Mouse (Mus musculus) neural tube, embryonic 14.5 days (tissue): ENCODE data around the gene Tgfbi. TPM values are rescaled to one million over a fixed set of nuclear protein-coding genes. Genes with fewer than 3 reads are reported as not detected.

ENCODE experiments used
- ATAC-seq: fragments of 200-750 bp; cut with Nextera tagmentation; 2 replicates; pipeline ENCODE4 v1.8.0; 2017; ENCODE audit warnings: low read depth, mild to moderate bottlenecking, moderate TSS enrichment, moderate library complexity
- H3K27ac ChIP-seq: fragments of 300-500 bp; sonication (generic); 2 replicates; pipeline ENCODE4 v1.5.1; 2014; ENCODE audit warnings: low read depth, mild to moderate bottlenecking, control low read depth, low read length, moderate library complexity, mixed read lengths
- H3K27me3 ChIP-seq: fragments of 300-500 bp; sonication (generic); 2 replicates; pipeline ENCODE4 v1.6.1; 2014; ENCODE audit warnings: low read length; ENCODE audit not compliant: control insufficient read depth, insufficient read depth
- H3K36me3 ChIP-seq: fragments of 300-500 bp; sonication (generic); 2 replicates; pipeline ENCODE4 v1.6.1; 2014; ENCODE audit warnings: low read length, mixed read lengths; ENCODE audit not compliant: control insufficient read depth, insufficient read depth
- H3K4me1 ChIP-seq: fragments of 300-500 bp; sonication (generic); 2 replicates; pipeline ENCODE4 v1.6.1; 2014; ENCODE audit warnings: low read length; ENCODE audit not compliant: control insufficient read depth, insufficient read depth
- H3K4me2 ChIP-seq: fragments of 300-500 bp; sonication (generic); 2 replicates; pipeline ENCODE4 v1.6.1; 2014; ENCODE audit warnings: mild to moderate bottlenecking, low read depth, low read length, control low read depth
- H3K4me3 ChIP-seq: fragments of 300-500 bp; sonication (generic); 2 replicates; pipeline ENCODE4 v1.5.1; 2014; ENCODE audit warnings: low read depth, low read length, control low read depth, mixed read lengths
- H3K9ac ChIP-seq: fragments of 300-500 bp; sonication (generic); replicated peaks from 2 replicates; pipeline ENCODE4 v1.6.1; 2014; ENCODE audit warnings: low read depth, mild to moderate bottlenecking, control low read depth, low read length, mixed read lengths
- H3K9me3 ChIP-seq: fragments of 300-500 bp; sonication (generic); 2 replicates; pipeline ENCODE4 v1.6.1; 2016; ENCODE audit warnings: low read length; ENCODE audit not compliant: control insufficient read depth
- WGBS: fragments of 180-500 bp; shearing (Covaris S2); extraction: QIAGEN DNeasy Blood & Tissue Kit; methylation state at CpG from one replicate; pipeline ENCODE4 v1.1.7; 2014; 5-methylcytosine and 5-hydroxymethylcytosine counted together
- polyA plus RNA-seq: library from polyadenylated mRNA; unstranded; fragments of >200 nt; fragmentation: Nextera tagmentation; extraction: Ambion mirVana; gene quantifications from 2 replicates; pipeline ENCODE4 v1.2.1, GENCODE M21; 2014

Tgfbi gene
- polyA plus RNA-seq, 1 experiment from 2014 or later: 0.87 TPM

GRCm38 (mm10) chr13:56606724-56607123, 2.6 kb upstream of the Tgfbi start:
- 70% methylated on average over 11 of the region's 11 CpGs for WGBS
- H3K9ac ChIP-seq: no peak overlapping the region

GRCm38 (mm10) chr13:56607225-56607624, 2.1 kb upstream of the Tgfbi start:
- Histone ChIP-seq H3K36me3 (no peaks in the 10 kb centered on the region), H3K4me2 (no peak overlapping the region), H3K4me3 (no peak overlapping the region), H3K27me3 (0 out of 2 replicates have a peak, but pooled peaks cover 2% of the 10 kb centered on the region), H3K9me3 (no peaks in the 10 kb centered on the region), H3K9ac (no peak overlapping the region), H3K27ac (no peak overlapping the region), H3K4me1 (peaks cover 6% of the 10 kb centered on the region; the same call in 1 of the 2 replicates)
- 49% methylated on average over 7 of the region's 7 CpGs for WGBS
- no peak for ATAC-seq

More at GRCm38 (mm10) chr13:56606724-56607123, 2.6 kb upstream of the Tgfbi start:
- Histone ChIP-seq H3K4me2 (no peak overlapping the region), H3K27me3 (0 out of 2 replicates have a peak, but pooled peaks cover 2% of the 10 kb centered on the region), H3K9me3 (no peaks in the 10 kb centered on the region), H3K36me3 (no peaks in the 10 kb centered on the region), H3K4me3 (no peak overlapping the region), H3K27ac (no peak overlapping the region), H3K4me1 (peaks cover 6% of the 10 kb centered on the region; the same call in 1 of the 2 replicates)
- no peak for ATAC-seq

DNA sequence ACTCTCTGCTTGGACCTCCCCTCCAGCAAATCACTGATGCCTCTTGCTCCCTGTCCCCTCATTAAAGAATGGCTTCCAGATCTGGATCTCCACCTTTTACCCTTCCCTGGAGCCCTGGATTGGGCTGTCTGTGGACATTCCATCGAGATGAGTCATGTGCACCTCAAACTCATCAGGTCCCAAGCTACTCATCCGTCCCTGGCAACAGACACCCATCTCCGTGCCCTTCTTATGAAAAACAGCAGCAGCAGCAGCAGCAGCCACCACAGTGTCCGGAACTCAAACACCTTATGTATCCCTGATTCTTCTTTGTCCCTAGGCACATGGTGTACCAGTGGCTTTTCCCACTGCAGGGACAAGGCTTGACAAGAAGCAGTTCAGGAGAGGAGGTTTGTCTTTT, 1.5 kb upstream of the Tgfbi start:
- WGBS: 84% methylated on average over 4 of the region's 4 CpGs
- Histone ChIP-seq H3K4me1 (peaks cover 6% of the 10 kb centered on the region; the same call in 1 of the 2 replicates), H3K4me3 (no peak overlapping the region), H3K4me2 (no peak overlapping the region), H3K9ac (no peak overlapping the region), H3K9me3 (no peaks in the 10 kb centered on the region), H3K27ac (no peak overlapping the region), H3K27me3 (0 out of 2 replicates have a peak, but pooled peaks cover 2% of the 10 kb centered on the region), H3K36me3 (no peaks in the 10 kb centered on the region)
- ATAC-seq: no peak

DNA sequence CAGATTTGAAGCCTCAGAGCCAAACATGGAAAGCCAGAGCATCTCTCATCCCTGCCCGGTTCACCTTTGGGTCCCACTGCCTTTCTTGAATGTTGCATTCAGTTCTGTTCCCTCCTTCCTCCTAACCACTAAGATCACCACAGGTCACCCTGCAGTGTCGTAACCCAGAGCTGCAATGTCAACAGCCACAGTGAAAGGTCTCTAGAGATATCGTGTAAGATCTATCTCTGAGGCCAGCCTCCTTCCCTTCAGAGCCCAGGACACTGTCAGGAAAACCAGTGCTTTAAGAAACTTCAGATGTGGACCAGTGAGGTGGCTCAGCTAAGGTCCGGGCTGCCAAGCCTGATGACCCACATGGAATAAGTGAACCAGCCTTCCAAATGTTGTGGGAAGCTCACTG, 1.8 kb downstream of the Tgfbi start:
- no peak overlapping the region for H3K4me3 ChIP-seq
- WGBS: 77% methylated on average over 4 of the region's 4 CpGs

GRCm38 (mm10) chr13:56611741-56612140, 2.4 kb downstream of the Tgfbi start:
- H3K27ac ChIP-seq: no peak overlapping the region
- 67% methylated on average over 3 of the region's 3 CpGs for WGBS
- ATAC-seq: no peak
- H3K4me1 ChIP-seq: peaks cover 6% of the 10 kb centered on the region; the same call in 1 of the 2 replicates
- H3K9me3 ChIP-seq: no peaks in the 10 kb centered on the region
- H3K36me3 ChIP-seq: no peaks in the 10 kb centered on the region
- 0 out of 2 replicates have a peak, but pooled peaks cover 2% of the 10 kb centered on the region for H3K27me3 ChIP-seq
- no peak overlapping the region for H3K4me2 ChIP-seq
- H3K9ac ChIP-seq: no peak overlapping the region
- no peak overlapping the region for H3K4me3 ChIP-seq

More for the DNA sequence above, 1.8 kb downstream of the Tgfbi start:
- no peak overlapping the region for H3K4me2 ChIP-seq
- no peak for ATAC-seq
- no peaks in the 10 kb centered on the region for H3K9me3 ChIP-seq
- no peaks in the 10 kb centered on the region for H3K36me3 ChIP-seq
- H3K4me1 ChIP-seq: peaks cover 6% of the 10 kb centered on the region; the same call in 1 of the 2 replicates
- H3K27me3 ChIP-seq: 0 out of 2 replicates have a peak, but pooled peaks cover 2% of the 10 kb centered on the region
- H3K27ac ChIP-seq: no peak overlapping the region
- H3K9ac ChIP-seq: no peak overlapping the region

DNA sequence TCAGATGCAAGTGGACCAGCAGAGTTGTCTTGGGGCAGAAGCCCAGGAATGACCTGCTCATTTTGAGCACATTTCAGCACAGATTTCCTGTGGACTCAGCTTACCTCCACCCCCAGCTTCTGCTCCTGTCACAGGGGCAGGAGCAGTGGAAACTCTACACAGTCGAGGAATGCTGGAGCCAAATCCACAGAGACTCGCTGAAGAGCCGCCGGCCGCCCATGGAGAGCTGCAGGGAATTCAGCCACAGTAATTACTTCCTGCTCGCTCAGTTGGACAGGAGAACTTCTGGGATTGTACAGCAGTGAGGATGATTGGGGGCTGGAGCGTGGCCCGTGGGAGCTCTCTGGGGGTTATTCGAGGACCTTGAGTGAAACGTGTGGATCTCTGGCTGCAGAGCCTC, 3.0 kb downstream of the Tgfbi start:
- Histone ChIP-seq H3K27ac (no peak overlapping the region), H3K9ac (no peak overlapping the region), H3K36me3 (no peaks in the 10 kb centered on the region), H3K27me3 (0 out of 2 replicates have a peak, but pooled peaks cover 2% of the 10 kb centered on the region), H3K4me3 (no peak overlapping the region), H3K9me3 (no peaks in the 10 kb centered on the region), H3K4me1 (peaks cover 6% of the 10 kb centered on the region; the same call in 1 of the 2 replicates), H3K4me2 (no peak overlapping the region)
- ATAC-seq: no peak
- WGBS: 14% methylated on average over 10 of the region's 10 CpGs

- Histone ChIP-seq H3K36me3 (no peaks in the 10 kb centered on the region), H3K9ac (no peak overlapping the region), H3K27ac (no peak overlapping the region), H3K4me3 (no peak overlapping the region), H3K9me3 (no peaks in the 10 kb centered on the region), H3K4me1 (peaks cover 6% of the 10 kb centered on the region; the same call in 1 of the 2 replicates), H3K27me3 (0 out of 2 replicates have a peak, but pooled peaks cover 2% of the 10 kb centered on the region), H3K4me2 (no peak overlapping the region)
- ATAC-seq: no peak
- 66% methylated on average over 9 of the region's 9 CpGs for WGBS
These were observed 4.2 kb downstream of the Tgfbi start for GRCm38 (mm10) chr13:56613366-56613998.

GRCm38 (mm10) chr13:56614768-56615167, 5.4 kb downstream of the Tgfbi start:
- 78% methylated on average over 3 of the region's 3 CpGs for WGBS
- H3K4me1 ChIP-seq: 0 out of 2 replicates have a peak, but pooled peaks cover 2% of the 10 kb centered on the region
- H3K4me2 ChIP-seq: no peak overlapping the region
- H3K27me3 ChIP-seq: no peaks in the 10 kb centered on the region
- H3K4me3 ChIP-seq: no peak overlapping the region
- no peak overlapping the region for H3K27ac ChIP-seq
- no peak for ATAC-seq
- H3K9ac ChIP-seq: no peak overlapping the region
- no peaks in the 10 kb centered on the region for H3K9me3 ChIP-seq
- H3K36me3 ChIP-seq: no peaks in the 10 kb centered on the region

- Histone ChIP-seq H3K4me2 (no peak overlapping the region), H3K4me1 (0 out of 2 replicates have a peak, but pooled peaks cover 2% of the 10 kb centered on the region), H3K9ac (no peak overlapping the region), H3K36me3 (no peaks in the 10 kb centered on the region), H3K9me3 (no peaks in the 10 kb centered on the region), H3K27ac (no peak overlapping the region), H3K27me3 (no peaks in the 10 kb centered on the region), H3K4me3 (no peak overlapping the region)
- no peak for ATAC-seq
- WGBS: 69% methylated on average over 10 of the region's 10 CpGs
These were observed 5.9 kb downstream of the Tgfbi start for GRCm38 (mm10) chr13:56615223-56615622.
